Mouse (Mus musculus): ENCODE measurements around the gene Clca3a2. TPM values are rescaled to one million over a fixed set of nuclear protein-coding genes. Genes with fewer than 3 reads are reported as not detected.
"Not testable (repeated sequence)": the region's sequence is repeated elsewhere in the genome, so short reads cannot be mapped to it uniquely, and the experiment has no call there.

Clca3a2 gene
- polyA plus RNA-seq, 1 experiment = 0.63 TPM

GRCm38 (mm10) chr3:144811821-144812220 is 7.5 kb downstream of the Clca3a2 start:
- TF ChIP-seq POLR2A (IDR thresholded peaks at IDR 0.05; ENCODE audit: low read depth, low read length) = no peak
- TF ChIP-seq CTCF (conservative IDR thresholded peaks at IDR 0.05; ENCODE audit: insufficient read depth, insufficient read length, low read depth, low read length) = 0 out of 2 replicates have a peak, but pooled peaks have one; percentile 22
- no peak for DNase-seq
- Histone ChIP-seq H3K4me1 (ENCODE audit: control insufficient read depth, insufficient read depth, low read length) (no peaks in the 10 kb centered on the region), H3K27ac (ENCODE audit: insufficient read depth, low read depth, low read length) (no peak overlapping the region), H3K4me3 (ENCODE audit: insufficient read depth, low read depth, low read length) (no peak overlapping the region), H3K36me3 (ENCODE audit: control insufficient read depth, insufficient read depth, low read length) (no peaks in the 10 kb centered on the region), H3K27me3 (replicated peaks; ENCODE audit: control insufficient read depth, insufficient read depth, low read length) (no peaks in the 10 kb centered on the region)
- 49% methylated on average over 3 of the region's 3 CpGs for WGBS

- not testable (repeated sequence) for DNase-seq; H3K4me1 ChIP-seq (ENCODE audit: control insufficient read depth, insufficient read depth, low read length); H3K27me3 ChIP-seq (replicated peaks; ENCODE audit: control insufficient read depth, insufficient read depth, low read length); H3K27ac ChIP-seq (ENCODE audit: insufficient read depth, low read depth, low read length); H3K4me3 ChIP-seq (ENCODE audit: insufficient read depth, low read depth, low read length); H3K36me3 ChIP-seq (ENCODE audit: control insufficient read depth, insufficient read depth, low read length)
- 54% methylated on average over 16 of the region's 17 CpGs for WGBS
Observed at GRCm38 (mm10) chr3:144808153-144808925, 11.0 kb downstream of the Clca3a2 start.

- H3K4me1 ChIP-seq (ENCODE audit: control insufficient read depth, insufficient read depth, low read length); H3K36me3 ChIP-seq (ENCODE audit: control insufficient read depth, insufficient read depth, low read length); H3K27ac ChIP-seq (ENCODE audit: insufficient read depth, low read depth, low read length); H3K4me3 ChIP-seq (ENCODE audit: insufficient read depth, low read depth, low read length); H3K27me3 ChIP-seq (replicated peaks; ENCODE audit: control insufficient read depth, insufficient read depth, low read length); DNase-seq: not testable (repeated sequence)
- WGBS = 75% methylated on average over 2 of the region's 2 CpGs
Observed at GRCm38 (mm10) chr3:144806626-144807025, 12.7 kb downstream of the Clca3a2 start.

GRCm38 (mm10) chr3:144801861-144802260 is 17.4 kb downstream of the Clca3a2 start:
- H3K4me3 ChIP-seq (ENCODE audit: insufficient read depth, low read depth, low read length) = no peak overlapping the region
- no peaks in the 10 kb centered on the region for H3K27me3 ChIP-seq (replicated peaks; ENCODE audit: control insufficient read depth, insufficient read depth, low read length)
- 42% methylated on average over 8 of the region's 8 CpGs for WGBS
- DNase-seq = peak; percentile 10
- TF ChIP-seq CTCF (conservative IDR thresholded peaks at IDR 0.05; ENCODE audit: insufficient read depth, insufficient read length, low read depth, low read length) (peak; percentile 42), POLR2A (IDR thresholded peaks at IDR 0.05; ENCODE audit: low read depth, low read length) (no peak)
- H3K4me1 ChIP-seq (ENCODE audit: control insufficient read depth, insufficient read depth, low read length) = no peaks in the 10 kb centered on the region
- no peaks in the 10 kb centered on the region for H3K36me3 ChIP-seq (ENCODE audit: control insufficient read depth, insufficient read depth, low read length)
- no peak overlapping the region for H3K27ac ChIP-seq (ENCODE audit: insufficient read depth, low read depth, low read length)

GRCm38 (mm10) chr3:144785181-144786148 is 33.8 kb downstream of the Clca3a2 start:
- TF ChIP-seq CTCF (conservative IDR thresholded peaks at IDR 0.05; ENCODE audit: insufficient read depth, insufficient read length, low read depth, low read length) = no peak
- TF ChIP-seq POLR2A (IDR thresholded peaks at IDR 0.05; ENCODE audit: low read depth, low read length) = no peak
- Histone ChIP-seq H3K4me1 (ENCODE audit: control insufficient read depth, insufficient read depth, low read length) (no peaks in the 10 kb centered on the region), H3K4me3 (ENCODE audit: insufficient read depth, low read depth, low read length) (no peak overlapping the region), H3K36me3 (ENCODE audit: control insufficient read depth, insufficient read depth, low read length) (no peaks in the 10 kb centered on the region), H3K27ac (ENCODE audit: insufficient read depth, low read depth, low read length) (no peak overlapping the region), H3K27me3 (replicated peaks; ENCODE audit: control insufficient read depth, insufficient read depth, low read length) (no peaks in the 10 kb centered on the region)
- no peak for DNase-seq
- WGBS = 86% methylated on average over 11 of the region's 11 CpGs

- H3K27me3 ChIP-seq (replicated peaks; ENCODE audit: control insufficient read depth, insufficient read depth, low read length) = no peaks in the 10 kb centered on the region
- H3K27ac ChIP-seq (ENCODE audit: insufficient read depth, low read depth, low read length) = no peak overlapping the region
- no peaks in the 10 kb centered on the region for H3K36me3 ChIP-seq (ENCODE audit: control insufficient read depth, insufficient read depth, low read length)
- no peak for TF ChIP-seq CTCF (conservative IDR thresholded peaks at IDR 0.05; ENCODE audit: insufficient read depth, insufficient read length, low read depth, low read length)
- no peak for TF ChIP-seq POLR2A (IDR thresholded peaks at IDR 0.05; ENCODE audit: low read depth, low read length)
- H3K4me1 ChIP-seq (ENCODE audit: control insufficient read depth, insufficient read depth, low read length) = no peaks in the 10 kb centered on the region
- no peak for DNase-seq
- 87% methylated on average over 4 of the region's 4 CpGs for WGBS
- no peak overlapping the region for H3K4me3 ChIP-seq (ENCODE audit: insufficient read depth, low read depth, low read length)
Observed at GRCm38 (mm10) chr3:144765161-144765560, 54.1 kb downstream of the Clca3a2 start.

GRCm38 (mm10) chr3:144761454-144761853 is 57.8 kb downstream of the Clca3a2 start:
- Histone ChIP-seq H3K4me3 (ENCODE audit: insufficient read depth, low read depth, low read length) (no peak overlapping the region), H3K27ac (ENCODE audit: insufficient read depth, low read depth, low read length) (no peak overlapping the region), H3K36me3 (ENCODE audit: control insufficient read depth, insufficient read depth, low read length) (no peaks in the 10 kb centered on the region), H3K27me3 (replicated peaks; ENCODE audit: control insufficient read depth, insufficient read depth, low read length) (no peaks in the 10 kb centered on the region), H3K4me1 (ENCODE audit: control insufficient read depth, insufficient read depth, low read length) (no peaks in the 10 kb centered on the region)
- WGBS = 20% methylated on average over 6 of the region's 6 CpGs
- TF ChIP-seq POLR2A (IDR thresholded peaks at IDR 0.05; ENCODE audit: low read depth, low read length) = no peak
- no peak for TF ChIP-seq CTCF (conservative IDR thresholded peaks at IDR 0.05; ENCODE audit: insufficient read depth, insufficient read length, low read depth, low read length)
- DNase-seq = no peak
